Mouse (Mus musculus): ENCODE measurements around the gene Col4a3.

Col4a3 gene

DNA sequence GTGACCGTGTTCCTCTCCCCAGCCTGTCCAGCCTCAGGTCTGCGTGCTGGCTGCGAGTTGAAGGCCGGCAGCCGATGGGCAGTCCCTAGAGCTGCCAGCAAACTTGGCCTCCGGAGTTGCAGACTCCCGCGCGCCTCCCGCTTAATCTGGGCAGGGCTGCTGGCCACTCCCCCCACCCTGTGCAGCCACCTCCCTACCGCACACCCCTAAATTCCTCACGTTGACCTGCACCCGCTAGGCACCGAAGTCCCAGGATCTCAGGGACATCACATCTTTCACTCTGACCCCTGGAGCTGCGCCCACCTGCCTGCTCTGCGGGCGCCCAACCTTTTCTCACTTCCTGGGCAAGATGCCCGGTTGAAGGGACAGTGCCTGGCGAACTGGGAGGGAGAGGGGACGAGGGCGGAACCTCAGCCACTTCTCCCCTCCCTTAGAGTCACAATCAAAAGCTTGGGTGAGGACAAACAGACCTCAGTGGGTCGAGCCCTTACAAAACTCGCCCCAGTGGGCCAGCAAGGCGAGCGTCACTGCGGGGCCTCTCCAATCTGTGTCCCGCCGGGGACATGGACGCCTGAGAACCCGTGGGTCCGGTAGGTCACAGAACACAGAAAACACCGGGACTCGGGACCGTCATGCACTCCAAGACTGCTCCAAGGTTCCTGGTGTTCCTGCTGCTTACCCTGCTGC lies at the start of gene Col4a3, which contains the start of gene Col4a4:
Gene Col4a3, plus strand, starts transcription at position 209 of the 687 bp plus-strand sequence.
Gene Col4a4, minus strand, starts transcription at position 137 of the 687 bp plus-strand sequence.
- DNase-seq (ENCODE audit: low read depth) = no peak

- DNase-seq (ENCODE audit: low read depth) = no peak
Measured at GRCm38 (mm10) chr1:82537848-82538247, 48.9 kb upstream of the Col4a3 start.

DNA sequence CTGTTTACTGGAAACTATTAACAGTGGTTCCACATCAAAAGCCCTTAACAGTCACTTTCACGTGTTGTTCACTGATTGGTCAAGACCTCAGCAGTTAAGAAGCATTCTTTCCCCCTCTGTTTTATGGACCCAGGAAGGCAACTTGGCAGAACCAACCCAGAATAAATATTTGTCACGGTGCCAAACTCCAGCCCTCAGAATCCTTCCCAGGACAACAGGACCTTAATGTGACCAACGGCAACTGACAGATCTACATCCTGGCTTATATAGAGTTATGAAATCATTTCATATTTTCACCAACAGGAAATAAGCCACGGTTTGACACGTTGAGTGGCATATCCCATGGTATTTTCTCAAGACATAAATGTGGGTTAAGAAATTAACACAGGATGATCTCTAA lies 46.7 kb upstream of the Col4a3 start:
- no peak for DNase-seq (ENCODE audit: low read depth)

DNA sequence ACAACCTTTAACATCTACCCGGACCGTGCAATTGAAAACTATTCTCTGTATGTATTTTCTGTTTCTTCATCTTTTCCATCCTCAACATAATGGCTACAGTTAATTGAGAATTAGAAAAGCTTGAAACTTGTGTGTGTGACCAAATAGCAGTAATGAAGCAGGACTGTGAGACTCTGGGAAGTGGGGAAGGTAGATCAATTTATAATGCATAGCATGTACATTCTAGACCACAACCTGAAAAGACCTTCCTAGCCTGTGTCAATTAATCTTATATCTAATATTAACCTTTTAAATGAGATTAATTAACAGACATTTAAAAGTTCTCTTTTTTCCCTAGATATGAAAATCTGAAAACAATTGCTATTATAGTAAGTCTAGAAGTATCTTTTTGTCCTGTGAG lies 42.8 kb upstream of the Col4a3 start:
- DNase-seq (ENCODE audit: low read depth) = no peak

- DNase-seq (ENCODE audit: low read depth) = no peak
Measured at GRCm38 (mm10) chr1:82544419-82545185, 42.1 kb upstream of the Col4a3 start.

- DNase-seq (ENCODE audit: low read depth) = no peak
Measured at GRCm38 (mm10) chr1:82545199-82545960, 41.3 kb upstream of the Col4a3 start.

- DNase-seq (ENCODE audit: low read depth) = peak; percentile 23
Measured at GRCm38 (mm10) chr1:82554443-82554850, 32.3 kb upstream of the Col4a3 start.

DNA sequence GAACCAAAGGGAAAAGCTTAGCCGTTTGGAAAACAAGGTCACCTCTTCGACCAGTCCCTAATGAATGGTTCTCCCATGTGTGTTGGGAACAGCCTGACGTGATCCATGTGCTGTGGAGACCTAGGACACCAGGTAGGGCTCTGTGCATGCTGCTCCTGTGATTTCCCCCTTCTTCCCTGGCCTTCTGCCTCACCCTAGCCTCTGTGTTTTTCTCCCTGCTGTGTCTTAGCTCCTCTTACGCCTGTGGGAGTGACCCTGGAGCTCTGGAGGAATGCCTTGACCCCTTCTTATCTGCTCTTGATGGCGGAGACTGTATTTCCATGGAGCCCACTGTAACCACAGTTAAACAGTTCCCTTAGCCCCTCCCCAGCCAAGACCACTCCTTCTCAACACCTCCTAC lies 31.8 kb upstream of the Col4a3 start:
- DNase-seq (ENCODE audit: low read depth) = no peak

DNA sequence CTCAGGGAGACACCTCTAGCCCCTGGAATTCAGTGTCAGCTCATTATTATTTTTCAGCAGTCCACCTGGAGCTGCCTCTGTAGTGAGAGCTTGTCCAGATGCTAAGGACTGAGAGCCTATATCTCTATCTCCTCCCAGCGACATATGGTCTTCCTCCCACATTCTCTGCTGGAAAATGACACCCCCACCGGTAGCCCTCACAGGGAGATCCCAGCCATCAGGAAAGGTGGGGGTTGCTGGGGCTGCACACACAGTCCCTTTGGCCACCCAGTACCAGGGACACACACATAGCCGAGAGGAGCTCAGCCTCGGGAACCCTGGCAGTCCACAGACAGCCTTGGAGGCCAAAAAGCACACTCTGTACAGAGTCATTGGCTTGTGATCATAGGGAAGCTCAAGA lies 26.5 kb upstream of the Col4a3 start:
- no peak for DNase-seq (ENCODE audit: low read depth)

GRCm38 (mm10) chr1:82569405-82569804 lies 17.3 kb upstream of the Col4a3 start:
- DNase-seq (ENCODE audit: low read depth) = no peak

GRCm38 (mm10) chr1:82571758-82572157 lies 15.0 kb upstream of the Col4a3 start:
- peak; percentile 16 for DNase-seq (ENCODE audit: low read depth)

DNA sequence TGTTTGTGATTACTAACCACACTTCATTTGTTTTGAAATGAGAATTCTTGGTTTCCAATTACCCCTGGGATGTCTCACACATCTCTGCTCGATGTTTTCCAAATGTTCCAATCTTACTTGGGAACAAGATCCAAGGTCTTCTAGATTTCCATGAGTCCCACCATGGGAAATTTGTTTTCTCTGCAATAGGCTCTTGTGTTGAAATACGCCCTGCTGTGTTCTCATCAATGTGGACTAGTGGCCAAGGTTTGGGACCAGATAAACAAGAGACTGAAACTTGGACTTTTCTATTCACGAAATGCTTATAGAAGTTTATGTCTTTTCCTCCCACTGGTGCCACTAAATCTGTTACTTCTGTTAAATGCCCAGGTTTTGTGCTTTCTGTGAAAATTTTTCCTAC lies 11.0 kb upstream of the Col4a3 start:
- DNase-seq (ENCODE audit: low read depth) = no peak

- DNase-seq (ENCODE audit: low read depth) = no peak
Measured at GRCm38 (mm10) chr1:82576182-82576581, 10.5 kb upstream of the Col4a3 start.

- DNase-seq (ENCODE audit: low read depth) = no peak
Measured at GRCm38 (mm10) chr1:82577339-82577738, 9.4 kb upstream of the Col4a3 start.

- DNase-seq (ENCODE audit: low read depth) = no peak
Measured at GRCm38 (mm10) chr1:82577915-82578314, 8.8 kb upstream of the Col4a3 start.

DNA sequence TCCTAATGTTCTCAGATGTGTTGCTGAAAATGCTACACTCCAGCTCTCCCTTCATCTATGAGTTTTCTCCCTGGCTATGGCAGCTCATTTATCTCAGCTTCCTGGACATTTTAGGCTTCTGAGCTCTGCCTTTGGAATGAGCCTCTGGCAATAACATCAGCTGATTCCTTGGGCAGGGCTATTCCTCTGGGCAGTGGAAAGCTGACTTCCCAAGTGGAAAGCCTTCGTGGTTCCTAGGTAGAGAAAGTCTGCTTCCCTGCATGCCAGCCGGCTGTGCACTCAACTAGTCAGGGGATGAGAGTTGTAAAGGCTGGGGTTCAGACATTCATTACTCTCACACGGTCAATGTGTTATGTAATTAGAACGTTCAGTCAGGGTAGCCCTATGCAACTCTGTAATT lies 8.4 kb upstream of the Col4a3 start:
- DNase-seq (ENCODE audit: low read depth) = no peak

- DNase-seq (ENCODE audit: low read depth) = no peak
Measured at GRCm38 (mm10) chr1:82585981-82586380, 740 bp upstream of the Col4a3 start.

DNA sequence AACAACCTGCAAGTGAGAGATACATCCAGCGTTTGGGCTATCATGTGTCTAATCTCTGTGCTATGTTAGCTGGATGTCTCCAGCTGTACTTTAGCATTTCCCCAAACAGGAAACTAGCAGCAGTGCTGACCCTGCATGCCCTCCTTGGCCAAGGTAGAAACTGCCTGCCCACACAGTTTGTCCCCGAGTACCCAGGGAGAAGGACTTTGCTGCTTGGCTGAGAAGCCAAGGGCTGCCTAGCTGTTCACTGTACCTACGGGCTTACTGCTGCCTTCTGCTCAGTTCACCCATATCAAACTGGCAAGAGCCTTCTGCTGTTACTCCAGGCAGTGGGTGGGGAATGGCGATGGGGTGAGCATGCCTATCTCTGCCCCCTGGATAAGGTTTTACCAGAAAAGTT lies 3.5 kb downstream of the Col4a3 start:
- no peak for DNase-seq (ENCODE audit: low read depth)

- DNase-seq (ENCODE audit: low read depth) = no peak
Measured at GRCm38 (mm10) chr1:82596864-82597596, 10.3 kb downstream of the Col4a3 start.

GRCm38 (mm10) chr1:82603198-82603950 lies 16.7 kb downstream of the Col4a3 start:
- DNase-seq (ENCODE audit: low read depth) = no peak

DNA sequence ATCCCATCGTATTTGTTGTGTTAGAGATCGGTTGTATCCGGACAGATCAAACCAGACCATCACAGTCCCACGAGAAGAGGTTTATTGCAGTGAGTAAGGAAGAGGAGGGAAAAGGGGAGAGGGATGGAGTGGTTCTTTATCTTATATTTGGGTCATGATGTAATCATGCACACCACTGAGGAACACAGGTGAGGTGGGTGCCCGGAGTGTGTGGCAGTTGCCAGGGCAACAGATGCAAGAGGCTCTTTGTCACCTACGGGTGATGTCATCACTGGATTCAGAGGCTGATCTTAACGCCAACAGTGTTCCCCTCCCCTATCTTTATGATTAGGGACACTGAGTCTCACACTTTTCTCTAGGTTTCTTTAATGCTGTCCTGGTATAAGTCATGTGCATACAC lies 18.6 kb downstream of the Col4a3 start:
- no peak for DNase-seq (ENCODE audit: low read depth)
